Mouse (Mus musculus) erythroblast, embryonic 14.5 days (primary cell): ENCODE results near the gene Alk.

Source experiments
- GATA1 ChIP-seq: IDR thresholded peaks from 2 replicates; pipeline ENCODE4 v1.6.1; 2012; ENCODE audit warnings: low read length, inconsistent platforms, mixed read lengths
- TAL1 ChIP-seq: IDR thresholded peaks from 3 replicates; pipeline ENCODE4 v1.6.1; 2012; ENCODE audit warnings: low read length, inconsistent platforms, mixed read lengths

- TF ChIP-seq GATA1 (no peak), TAL1 (no peak)
These were observed 118.8 kb downstream of the Alk start for GRCm38 (mm10) chr17:72485623-72486022.
